ENCODE assay signal across 32 mouse cellular contexts in genomic region chr5:16045147-16045878, GRCm38 (mm10).
DNase-seq lines count a peak whose midpoint lies in the region; ATAC-seq and TF ChIP-seq lines count a peak whose summit lies in the region.
"Had no signal": no experiment of that assay in that cellular context is flagged by ENCODE, and none has a peak within 500 bp of the region (broad histone marks: within the 10 kb centered on the region; RNA-seq: fewer than 3 reads in every experiment).

No protein-coding gene starts in this region.

- H3K9ac ChIP-seq in midbrain, embryonic 11.5 days (ENCODE audit: low read length): no peak overlapping the region
- no peak overlapping the region for H3K9ac ChIP-seq in midbrain, embryonic 15.5 days
- H3K9ac ChIP-seq in intestine, embryonic 15.5 days: no peak overlapping the region
- H3K9ac ChIP-seq in forebrain, postnatal 0 days: no peak overlapping the region
- H3K9ac ChIP-seq in heart, embryonic 12.5 days: no peak overlapping the region
- H3K9ac ChIP-seq: embryonic facial prominence, embryonic 13.5 days; forebrain, embryonic 13.5 days; heart, embryonic 15.5 days; hindbrain, embryonic 13.5 days had no signal

- no peak overlapping the region for H3K4me2 ChIP-seq in midbrain, embryonic 11.5 days
- H3K4me2 ChIP-seq in midbrain, embryonic 15.5 days: no peak overlapping the region
- no peak overlapping the region for H3K4me2 ChIP-seq in intestine, embryonic 15.5 days (replicated peaks)
- peak overlapping the region; percentile 1 for H3K4me2 ChIP-seq in myocyte (ENCODE audit: low read depth)
- no peak overlapping the region for H3K4me2 ChIP-seq in forebrain, postnatal 0 days (ENCODE audit: low read depth)
- no peak overlapping the region for H3K4me2 ChIP-seq in heart, embryonic 12.5 days
- H3K4me2 ChIP-seq: embryonic facial prominence, embryonic 13.5 days; forebrain, embryonic 13.5 days; heart, embryonic 11.5 days; heart, embryonic 15.5 days; hindbrain, embryonic 13.5 days had no signal

- H3ac ChIP-seq in C2C12 (ENCODE audit: control insufficient read depth, insufficient read length, low read depth) (no peak overlapping the region), myocyte (ENCODE audit: control insufficient read depth, insufficient read length) (no peak overlapping the region)

- WGBS in midbrain, embryonic 11.5 days: 93% methylated on average over 6 of the region's 6 CpGs
- WGBS in midbrain, embryonic 15.5 days: 85% methylated on average over 6 of the region's 6 CpGs
- WGBS in intestine, embryonic 15.5 days: 61% methylated on average over 6 of the region's 6 CpGs
- WGBS in forebrain, postnatal 0 days: 90% methylated on average over 6 of the region's 6 CpGs
- WGBS in heart, embryonic 12.5 days: 80% methylated on average over 6 of the region's 6 CpGs

- no peaks in the 10 kb centered on the region for H3K36me3 ChIP-seq in midbrain, embryonic 11.5 days (ENCODE audit: control insufficient read depth, insufficient read depth, low read length)
- H3K36me3 ChIP-seq in midbrain, embryonic 15.5 days (replicated peaks): no peaks in the 10 kb centered on the region
- H3K36me3 ChIP-seq in C2C12 (ENCODE audit: control insufficient read depth, insufficient read depth) (no peaks in the 10 kb centered on the region), myocyte (ENCODE audit: control insufficient read depth, insufficient read depth) (no peaks in the 10 kb centered on the region)
- no peaks in the 10 kb centered on the region for H3K36me3 ChIP-seq in intestine, embryonic 15.5 days
- no peaks in the 10 kb centered on the region for H3K36me3 ChIP-seq in forebrain, postnatal 0 days (ENCODE audit: insufficient read depth)
- H3K36me3 ChIP-seq in heart, embryonic 12.5 days: no peaks in the 10 kb centered on the region
- H3K36me3 ChIP-seq: embryonic facial prominence, embryonic 10.5 days; embryonic facial prominence, embryonic 13.5 days; forebrain, embryonic 10.5 days; G1E; heart, embryonic 15.5 days; hindbrain, embryonic 10.5 days; hindbrain, embryonic 13.5 days had no signal

- no peaks in the 10 kb centered on the region; the same call in 1 of the 2 replicates for H3K4me1 ChIP-seq in midbrain, embryonic 11.5 days (ENCODE audit: control insufficient read depth, insufficient read depth, low read length)
- 0 out of 2 replicates have a peak, but pooled peaks cover 6% of the 10 kb centered on the region for H3K4me1 ChIP-seq in midbrain, embryonic 15.5 days
- H3K4me1 ChIP-seq in intestine, embryonic 15.5 days (replicated peaks): peaks cover 2% of the 10 kb centered on the region; the same call in 1 of the 2 replicates
- H3K4me1 ChIP-seq in forebrain, postnatal 0 days (ENCODE audit: insufficient read depth): no peaks in the 10 kb centered on the region
- peaks cover 7% of the 10 kb centered on the region; the same call in 1 of the 2 replicates for H3K4me1 ChIP-seq in heart, embryonic 12.5 days (replicated peaks)
- H3K4me1 ChIP-seq: embryonic facial prominence, embryonic 10.5 days; embryonic facial prominence, embryonic 13.5 days; forebrain, embryonic 10.5 days; hindbrain, embryonic 10.5 days had no signal

- H3K79me3 ChIP-seq in C2C12 (ENCODE audit: low read depth): peaks cover 8% of the 10 kb centered on the region

- TF ChIP-seq POLR2A in myocyte (IDR thresholded peaks at IDR 0.05; ENCODE audit: insufficient read length, low read depth): no peak

- peak; percentile 79 for DNase-seq in midbrain, embryonic 11.5 days (ENCODE audit: low spot score, missing footprints)
- no peak for DNase-seq in thymus, postnatal 36 days
- no peak for DNase-seq in forebrain, postnatal 0 days
- DNase-seq: adrenal gland, adult 2 months; adrenal gland, postnatal 14 days; cerebellum, adult 11 months; cerebellum, adult 2 months; cerebellum, adult 9-11 months; cerebellum, postnatal 25 days; embryo, embryonic 11 days; gastrocnemius, adult 2 months; gastrocnemius, postnatal 14 days; heart, adult 11 months; heart, postnatal 10 days; heart, postnatal 36 days had no signal

- no peaks in the 10 kb centered on the region for H3K9me3 ChIP-seq in midbrain, embryonic 11.5 days (ENCODE audit: control insufficient read depth, low read length)
- no peaks in the 10 kb centered on the region for H3K9me3 ChIP-seq in midbrain, embryonic 15.5 days
- H3K9me3 ChIP-seq in intestine, embryonic 15.5 days: no peaks in the 10 kb centered on the region
- H3K9me3 ChIP-seq in forebrain, postnatal 0 days (ENCODE audit: low read length): no peaks in the 10 kb centered on the region
- no peaks in the 10 kb centered on the region for H3K9me3 ChIP-seq in heart, embryonic 12.5 days (replicated peaks)
- H3K9me3 ChIP-seq: embryonic facial prominence, embryonic 10.5 days; embryonic facial prominence, embryonic 13.5 days; forebrain, embryonic 10.5 days; forebrain, embryonic 13.5 days; G1E; heart, embryonic 15.5 days; hindbrain, embryonic 10.5 days; hindbrain, embryonic 13.5 days had no signal

- no peak for ATAC-seq in midbrain, embryonic 11.5 days (ENCODE audit: low FRiP score)
- ATAC-seq in midbrain, embryonic 15.5 days (replicated peaks): no peak
- peak; percentile 79 for ATAC-seq in intestine, embryonic 15.5 days
- ATAC-seq in forebrain, postnatal 0 days: no peak
- no peak for ATAC-seq in heart, embryonic 12.5 days (ENCODE audit: insufficient number of reproducible peaks, low FRiP score)
- ATAC-seq: forebrain, embryonic 13.5 days; forebrain, embryonic 16.5 days; hindbrain, embryonic 16.5 days had no signal

- no peak overlapping the region for H3K27ac ChIP-seq in midbrain, embryonic 11.5 days (ENCODE audit: low read depth, low read length)
- H3K27ac ChIP-seq in midbrain, embryonic 15.5 days: no peak overlapping the region
- H3K27ac ChIP-seq in intestine, embryonic 15.5 days: no peak overlapping the region
- no peak overlapping the region for H3K27ac ChIP-seq in forebrain, postnatal 0 days (ENCODE audit: low read depth, low read length)
- H3K27ac ChIP-seq in heart, embryonic 12.5 days (ENCODE audit: poor library complexity, severe bottlenecking): no peak overlapping the region
- H3K27ac ChIP-seq: embryonic facial prominence, embryonic 10.5 days; embryonic facial prominence, embryonic 13.5 days; forebrain, embryonic 10.5 days; forebrain, embryonic 13.5 days; gastrocnemius, adult 2 months; heart, embryonic 15.5 days; hindbrain, embryonic 10.5 days; hindbrain, embryonic 13.5 days had no signal

- H3K4me3 ChIP-seq in midbrain, embryonic 11.5 days (ENCODE audit: low read depth, low read length): no peak overlapping the region
- no peak overlapping the region for H3K4me3 ChIP-seq in midbrain, embryonic 15.5 days
- H3K4me3 ChIP-seq in C2C12 (ENCODE audit: insufficient read depth, poor library complexity, severe bottlenecking) (no peak overlapping the region), myocyte (no peak overlapping the region)
- no peak overlapping the region for H3K4me3 ChIP-seq in intestine, embryonic 15.5 days (replicated peaks)
- no peak overlapping the region for H3K4me3 ChIP-seq in forebrain, postnatal 0 days (ENCODE audit: low read depth, low read length)
- H3K4me3 ChIP-seq in heart, embryonic 12.5 days: no peak overlapping the region
- H3K4me3 ChIP-seq: embryonic facial prominence, embryonic 10.5 days; embryonic facial prominence, embryonic 13.5 days; forebrain, embryonic 10.5 days; forebrain, embryonic 13.5 days; gastrocnemius, adult 2 months; heart, embryonic 15.5 days; hindbrain, embryonic 10.5 days; hindbrain, embryonic 13.5 days had no signal

- H3K27me3 ChIP-seq in midbrain, embryonic 11.5 days (ENCODE audit: control insufficient read depth, insufficient read depth, low read length): no peaks in the 10 kb centered on the region
- no peaks in the 10 kb centered on the region for H3K27me3 ChIP-seq in midbrain, embryonic 15.5 days (replicated peaks)
- H3K27me3 ChIP-seq in C2C12 (ENCODE audit: control insufficient read depth, insufficient read depth, insufficient read length) (no peaks in the 10 kb centered on the region), myocyte (ENCODE audit: control insufficient read depth, insufficient read depth, insufficient read length) (no peaks in the 10 kb centered on the region)
- H3K27me3 ChIP-seq in intestine, embryonic 15.5 days (replicated peaks): no peaks in the 10 kb centered on the region
- no peaks in the 10 kb centered on the region for H3K27me3 ChIP-seq in forebrain, postnatal 0 days (ENCODE audit: insufficient read depth, low read length)
- no peaks in the 10 kb centered on the region for H3K27me3 ChIP-seq in heart, embryonic 12.5 days (replicated peaks)
- H3K27me3 ChIP-seq: CH12.LX; embryonic facial prominence, embryonic 13.5 days; forebrain, embryonic 13.5 days; heart, embryonic 15.5 days; hindbrain, embryonic 13.5 days had no signal

- peaks cover 25% of the 10 kb centered on the region for H3K79me2 ChIP-seq in C2C12 (ENCODE audit: control insufficient read depth, insufficient read depth)
- H3K79me2 ChIP-seq in myocyte (ENCODE audit: control insufficient read depth, insufficient read depth): peaks cover 7% of the 10 kb centered on the region

- no peak for TF ChIP-seq CTCF in C2C12 (IDR thresholded peaks at IDR 0.05; ENCODE audit: control insufficient read depth, insufficient read depth, insufficient read length)
- TF ChIP-seq CTCF in forebrain, postnatal 0 days (IDR thresholded peaks at IDR 0.05; ENCODE audit: low read depth): no peak

TF ChIP-seq in C2C12, 6 proteins besides CTCF, POLR2A, EP300 and RAD21:
- peak; percentile 94 for TF ChIP-seq CEBPB (IDR thresholded peaks at IDR 0.05; ENCODE audit: low read depth)
- TF ChIP-seq MAX (IDR thresholded peaks at IDR 0.05): no peak

TF ChIP-seq in myocyte, 11 proteins besides CTCF, POLR2A, EP300 and RAD21:
- no peak for TF ChIP-seq MYOG (IDR thresholded peaks at IDR 0.05; ENCODE audit: control insufficient read depth in 1 of 3, insufficient read depth in 1 of 3, insufficient read length in 2 of 3, low read depth in 2 of 3)
- no peak for TF ChIP-seq MYOD1 (IDR thresholded peaks at IDR 0.05; ENCODE audit: control insufficient read depth in 1 of 3, insufficient read length in 2 of 3, low read depth in 2 of 3)
- TF ChIP-seq CEBPB (IDR thresholded peaks at IDR 0.05; ENCODE audit: insufficient read depth, poor library complexity, severe bottlenecking): peak; percentile 84
- TF ChIP-seq TCF12 (IDR thresholded peaks at IDR 0.05; ENCODE audit: insufficient read depth, poor library complexity, severe bottlenecking): no peak
TF ChIP-seq in myocyte: peak in this region for 1.
